Mouse (Mus musculus) E14TG2a.4 (cell line): ENCODE measurements around the gene Tnfrsf13c.

Experiments used
- H3K27me3 ChIP-seq: 2 replicates; pipeline ENCODE4 v1.6.1; 2014; ENCODE audit warnings: low read length, control low read depth; ENCODE audit not compliant: insufficient read depth
- H3K36me3 ChIP-seq: 2 replicates; pipeline ENCODE4 v1.6.1; 2014; ENCODE audit warnings: low read length, control low read depth; ENCODE audit not compliant: insufficient read depth
- H3K4me1 ChIP-seq: replicated peaks from 2 replicates; pipeline ENCODE4 v1.6.1; 2014; ENCODE audit warnings: low read depth, low read length, control low read depth
- H3K4me3 ChIP-seq: replicated peaks from 2 replicates; pipeline ENCODE4 v1.5.1; 2014; ENCODE audit warnings: mild to moderate bottlenecking, low read length
- H3K9me3 ChIP-seq: 2 replicates; pipeline ENCODE4 v1.6.1; 2014; ENCODE audit warnings: low read length, control low read depth
- CTCF ChIP-seq: conservative IDR thresholded peaks from 2 replicates; pipeline ENCODE4 v1.5.1; 2014; ENCODE audit warnings: low read length
- NANOG ChIP-seq: IDR thresholded peaks from 2 replicates; pipeline ENCODE4 v1.6.1; 2014; ENCODE audit warnings: borderline replicate concordance, low read length, mixed read lengths
- POU5F1 ChIP-seq: IDR thresholded peaks from 2 replicates; pipeline ENCODE4 v1.6.1; 2014; ENCODE audit warnings: low read length, borderline replicate concordance

Tnfrsf13c gene

DNA sequence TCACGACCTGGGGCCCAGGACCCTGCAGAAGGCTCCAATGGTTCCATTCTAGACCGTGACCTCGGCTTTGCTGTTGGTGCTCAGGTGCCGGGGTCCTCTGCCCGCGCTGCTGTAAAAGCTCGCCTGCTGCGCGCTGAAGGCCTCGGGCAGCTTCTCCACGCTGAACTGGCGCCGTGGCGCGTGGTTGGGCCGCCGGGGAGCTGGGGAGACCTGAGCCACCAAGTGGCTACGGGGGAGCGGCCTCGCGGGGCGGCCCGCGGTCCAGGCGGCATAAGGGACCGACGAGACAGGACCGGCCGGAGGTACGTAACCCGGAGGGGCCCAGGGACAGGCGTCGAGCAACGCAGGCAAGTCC lies 17.1 kb downstream of the Tnfrsf13c start:
- H3K4me3 ChIP-seq: peak overlapping the region; percentile 75
- H3K36me3 ChIP-seq: peaks cover 54% of the 10 kb centered on the region
- H3K27me3 ChIP-seq: peaks cover 56% of the 10 kb centered on the region
- H3K4me1 ChIP-seq: peaks cover 79% of the 10 kb centered on the region
- TF ChIP-seq CTCF (no peak), POU5F1 (no peak), NANOG (no peak)
- H3K9me3 ChIP-seq: no peaks in the 10 kb centered on the region

DNA sequence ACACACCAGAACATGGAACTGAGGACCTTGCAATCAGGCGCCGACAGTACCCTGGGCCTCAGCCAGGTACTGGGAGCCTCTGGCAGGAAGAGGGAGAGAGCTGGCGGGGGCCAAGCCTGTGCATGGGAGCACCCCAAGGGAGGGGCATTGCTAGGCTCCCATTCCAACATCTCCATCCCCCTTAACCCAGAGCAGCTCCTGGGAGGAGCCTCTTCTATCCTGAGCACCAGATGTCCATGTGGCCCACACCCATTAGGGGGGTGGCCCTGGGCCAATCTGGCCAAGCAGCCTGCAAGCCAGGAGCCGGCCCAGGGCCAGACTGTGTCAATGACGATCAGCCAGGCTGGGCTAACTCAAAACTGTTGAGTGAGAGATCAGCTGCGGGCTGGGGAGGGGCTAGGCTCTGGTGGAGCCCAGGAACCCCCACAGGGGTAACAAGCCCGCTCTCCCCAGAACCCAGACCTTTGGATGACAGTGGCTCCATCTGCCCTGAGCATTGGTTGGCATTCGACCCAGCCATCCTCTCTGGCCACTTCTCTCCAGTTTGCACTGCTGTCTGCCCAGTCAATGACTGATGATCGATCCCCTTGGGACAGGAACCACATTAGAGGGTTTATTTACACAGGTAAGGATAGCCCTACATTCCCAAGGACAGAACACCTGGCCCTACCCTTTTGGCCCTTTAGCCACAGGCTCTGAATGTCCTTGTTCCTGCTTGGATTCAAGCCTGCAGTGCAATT lies 17.6 kb downstream of the Tnfrsf13c start:
- H3K9me3 ChIP-seq: no peaks in the 10 kb centered on the region
- peaks cover 51% of the 10 kb centered on the region for H3K27me3 ChIP-seq
- H3K4me1 ChIP-seq: peaks cover 81% of the 10 kb centered on the region
- no peak for TF ChIP-seq CTCF
- no peak for TF ChIP-seq NANOG
- no peak for TF ChIP-seq POU5F1
- H3K4me3 ChIP-seq: peak overlapping the region; percentile 75
- peaks cover 59% of the 10 kb centered on the region for H3K36me3 ChIP-seq

DNA sequence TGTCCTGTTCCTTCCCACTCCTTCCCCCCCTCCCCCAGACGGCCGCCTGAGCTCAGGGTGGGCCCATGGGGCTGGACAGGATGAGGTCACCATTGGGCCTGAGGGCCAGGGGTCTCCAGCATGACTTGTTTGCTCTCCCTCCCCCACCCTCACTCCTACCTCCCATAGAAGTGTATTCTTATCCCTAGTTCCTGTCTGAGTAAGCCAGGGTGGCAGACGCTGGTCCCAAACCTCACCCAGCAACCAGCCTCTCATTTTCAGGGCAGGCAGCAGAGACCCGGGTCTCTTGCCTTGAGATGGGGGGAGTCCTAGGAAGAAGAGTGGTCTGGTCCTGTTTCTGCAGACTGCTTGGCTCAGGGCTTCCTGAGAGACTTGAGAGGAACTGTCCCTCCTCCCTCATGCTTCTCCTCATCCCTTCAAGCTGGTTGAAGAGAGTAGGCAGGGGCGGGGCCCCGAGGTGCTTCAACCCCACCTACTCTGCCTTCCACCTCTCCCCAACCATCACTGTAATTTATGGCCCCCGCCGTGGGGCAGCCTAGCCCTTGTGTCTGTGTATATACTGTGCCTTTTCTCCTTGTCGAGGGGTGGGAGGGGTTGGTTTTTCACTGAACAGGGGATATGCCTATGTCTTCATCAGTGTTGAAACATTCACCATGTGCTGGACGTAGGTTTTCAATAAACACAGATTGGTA lies 19.3 kb downstream of the Tnfrsf13c start:
- TF ChIP-seq CTCF (no peak), POU5F1 (no peak), NANOG (no peak)
- H3K4me3 ChIP-seq: no peak overlapping the region
- H3K36me3 ChIP-seq: peaks cover 68% of the 10 kb centered on the region
- H3K9me3 ChIP-seq: no peaks in the 10 kb centered on the region
- peaks cover 73% of the 10 kb centered on the region for H3K4me1 ChIP-seq
- H3K27me3 ChIP-seq: peaks cover 35% of the 10 kb centered on the region

DNA sequence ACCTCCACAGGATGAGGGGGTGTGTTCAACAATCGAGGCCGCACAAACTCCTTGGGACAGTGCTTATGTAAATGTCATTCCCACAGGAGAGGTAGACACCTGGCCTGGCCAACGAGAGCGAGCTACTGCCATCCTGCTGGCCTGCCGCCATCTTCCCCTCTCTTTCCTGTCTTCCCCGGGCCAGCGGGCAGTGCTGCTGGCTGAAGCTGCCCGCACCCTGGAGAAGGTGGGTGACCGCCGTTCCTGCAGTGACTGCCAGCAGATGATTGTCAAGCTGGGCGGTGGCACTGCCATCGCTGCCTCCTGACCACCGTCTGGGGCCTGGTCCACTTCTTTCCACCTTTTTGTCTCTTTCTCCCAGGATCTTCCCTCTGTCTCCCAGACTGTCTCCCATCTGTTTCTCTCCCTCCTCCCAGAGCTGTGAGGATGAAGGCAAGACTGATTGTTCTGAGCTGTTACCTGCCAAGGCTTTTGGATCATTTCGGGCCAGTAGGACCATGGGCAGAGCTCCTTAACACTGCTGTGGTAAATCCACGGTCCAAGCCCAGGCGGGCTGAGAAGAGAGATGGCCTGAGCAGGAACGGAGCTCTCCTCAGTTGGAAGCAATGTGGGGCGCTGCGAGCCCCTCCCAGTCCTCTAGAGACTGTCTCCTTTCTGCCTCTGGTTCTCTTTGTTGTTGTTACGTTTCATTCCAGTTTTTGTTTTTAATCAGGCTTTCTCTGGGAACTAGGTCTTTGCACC lies 20.4 kb downstream of the Tnfrsf13c start:
- TF ChIP-seq POU5F1: no peak
- TF ChIP-seq CTCF: no peak
- no peak for TF ChIP-seq NANOG
- H3K27me3 ChIP-seq: peaks cover 24% of the 10 kb centered on the region
- peaks cover 79% of the 10 kb centered on the region for H3K36me3 ChIP-seq
- no peak overlapping the region for H3K4me3 ChIP-seq
- no peaks in the 10 kb centered on the region for H3K9me3 ChIP-seq
- H3K4me1 ChIP-seq: peaks cover 83% of the 10 kb centered on the region

DNA sequence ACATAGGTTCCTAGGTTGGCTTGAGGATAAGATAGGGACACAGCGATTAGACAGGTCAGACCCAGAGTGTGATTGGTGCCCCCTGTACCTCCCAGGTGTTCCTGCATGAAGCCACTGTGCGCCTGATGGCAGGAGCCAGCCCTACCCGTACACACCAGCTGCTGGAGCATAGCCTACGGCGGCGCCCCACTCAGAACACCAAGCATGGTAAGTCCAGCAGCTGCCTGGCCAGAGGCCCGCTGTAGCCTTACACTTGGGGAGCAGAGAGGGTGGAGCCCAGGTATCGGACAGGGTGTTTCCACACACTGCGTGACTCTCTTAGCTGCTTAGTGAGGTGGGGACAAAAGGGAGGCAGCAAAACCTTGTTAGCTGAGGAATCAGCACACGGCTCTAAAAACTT lies 21.1 kb downstream of the Tnfrsf13c start:
- TF ChIP-seq CTCF (no peak), POU5F1 (no peak), NANOG (no peak)
- Histone ChIP-seq H3K4me3 (no peak overlapping the region), H3K36me3 (peaks cover 86% of the 10 kb centered on the region), H3K27me3 (peaks cover 17% of the 10 kb centered on the region), H3K4me1 (peaks cover 85% of the 10 kb centered on the region), H3K9me3 (no peaks in the 10 kb centered on the region)

DNA sequence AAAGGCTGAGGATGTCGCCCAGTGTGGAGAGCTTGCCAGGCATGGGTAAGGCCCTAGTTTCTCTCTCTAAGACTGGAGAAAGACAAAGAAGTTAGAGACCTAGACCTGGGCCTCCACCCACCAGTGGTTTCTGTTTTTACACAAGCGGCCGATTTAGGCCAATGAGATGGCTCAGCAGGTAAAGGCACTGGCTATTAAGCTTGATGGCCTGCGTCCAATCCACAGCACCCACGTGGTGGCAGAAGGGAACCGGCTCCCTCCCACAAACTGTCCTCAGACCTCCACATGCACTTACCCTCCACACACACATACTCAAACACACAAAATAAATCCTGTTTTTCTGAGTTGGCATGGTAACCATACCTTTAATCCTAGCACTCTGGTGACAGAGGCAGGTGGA lies 22.1 kb downstream of the Tnfrsf13c start:
- Histone ChIP-seq H3K4me3 (no peak overlapping the region), H3K9me3 (no peaks in the 10 kb centered on the region), H3K27me3 (peaks cover 7% of the 10 kb centered on the region), H3K36me3 (peaks cover 96% of the 10 kb centered on the region), H3K4me1 (peaks cover 87% of the 10 kb centered on the region)
- no peak for TF ChIP-seq CTCF
- no peak for TF ChIP-seq POU5F1
- no peak for TF ChIP-seq NANOG

DNA sequence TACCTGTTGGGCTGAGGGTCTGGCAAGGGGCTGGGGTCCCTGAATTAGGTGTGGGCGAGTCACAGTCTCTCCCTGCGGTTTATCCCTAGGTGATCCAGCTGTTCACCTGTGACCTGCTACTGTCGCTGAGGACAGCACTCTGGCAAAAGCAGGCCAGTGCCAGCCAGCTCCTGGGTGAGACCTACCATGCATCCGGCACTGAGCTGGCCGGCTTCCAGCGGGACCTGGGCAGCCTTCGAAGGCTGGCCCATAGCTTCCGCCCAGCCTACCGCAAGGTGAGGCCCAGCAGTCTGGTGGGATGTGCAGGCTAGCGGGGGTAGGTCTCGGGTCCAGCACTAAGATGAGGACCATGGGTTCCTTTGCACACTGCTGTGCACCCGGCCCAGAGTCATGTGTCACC lies 24.6 kb downstream of the Tnfrsf13c start:
- no peak for TF ChIP-seq POU5F1
- no peak for TF ChIP-seq CTCF
- no peak for TF ChIP-seq NANOG
- Histone ChIP-seq H3K4me1 (peaks cover 73% of the 10 kb centered on the region), H3K36me3 (peaks cover 99% of the 10 kb centered on the region), H3K9me3 (no peaks in the 10 kb centered on the region), H3K27me3 (no peaks in the 10 kb centered on the region), H3K4me3 (peak overlapping the region; percentile 48)

DNA sequence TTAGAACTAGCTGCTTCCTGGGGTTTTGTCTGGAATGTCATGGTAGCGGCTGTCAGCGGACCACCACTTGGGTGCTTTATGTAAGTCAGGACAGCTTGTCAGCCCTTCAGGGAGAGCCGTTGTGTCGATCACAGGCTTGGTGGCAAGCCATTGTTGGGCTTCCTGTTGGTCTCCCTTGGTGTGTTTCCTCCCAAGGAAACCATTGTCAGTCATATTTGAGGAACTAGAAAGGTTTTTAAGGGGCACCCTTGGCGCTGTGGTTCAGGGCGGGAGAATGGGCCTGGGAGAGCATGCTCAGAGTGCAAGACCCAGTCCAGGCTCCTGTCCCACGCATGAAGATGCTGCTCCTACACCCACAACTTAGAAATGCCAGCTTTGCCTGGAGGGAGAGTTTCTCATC lies 25.8 kb downstream of the Tnfrsf13c start:
- Histone ChIP-seq H3K27me3 (no peaks in the 10 kb centered on the region), H3K9me3 (no peaks in the 10 kb centered on the region), H3K4me3 (no peak overlapping the region), H3K36me3 (peaks cover 99% of the 10 kb centered on the region), H3K4me1 (peaks cover 72% of the 10 kb centered on the region)
- TF ChIP-seq POU5F1 (no peak), NANOG (no peak), CTCF (no peak)
